Mouse (Mus musculus): ENCODE measurements around the gene Crp.

The Crp gene

GRCm38 (mm10) chr1:172697844-172698243, at the start of gene Crp:
Crp (plus strand) TSS chr1:172698055.
- DNase-seq: no peak

- DNase-seq: no peak
These were observed 48.5 kb upstream of the Crp start for GRCm38 (mm10) chr1:172649396-172649795.

- peak; percentile 21 for DNase-seq
These were observed 47.2 kb upstream of the Crp start for GRCm38 (mm10) chr1:172650519-172651287.

- DNase-seq: no peak
These were observed 46.4 kb upstream of the Crp start for GRCm38 (mm10) chr1:172651288-172651987.

DNA sequence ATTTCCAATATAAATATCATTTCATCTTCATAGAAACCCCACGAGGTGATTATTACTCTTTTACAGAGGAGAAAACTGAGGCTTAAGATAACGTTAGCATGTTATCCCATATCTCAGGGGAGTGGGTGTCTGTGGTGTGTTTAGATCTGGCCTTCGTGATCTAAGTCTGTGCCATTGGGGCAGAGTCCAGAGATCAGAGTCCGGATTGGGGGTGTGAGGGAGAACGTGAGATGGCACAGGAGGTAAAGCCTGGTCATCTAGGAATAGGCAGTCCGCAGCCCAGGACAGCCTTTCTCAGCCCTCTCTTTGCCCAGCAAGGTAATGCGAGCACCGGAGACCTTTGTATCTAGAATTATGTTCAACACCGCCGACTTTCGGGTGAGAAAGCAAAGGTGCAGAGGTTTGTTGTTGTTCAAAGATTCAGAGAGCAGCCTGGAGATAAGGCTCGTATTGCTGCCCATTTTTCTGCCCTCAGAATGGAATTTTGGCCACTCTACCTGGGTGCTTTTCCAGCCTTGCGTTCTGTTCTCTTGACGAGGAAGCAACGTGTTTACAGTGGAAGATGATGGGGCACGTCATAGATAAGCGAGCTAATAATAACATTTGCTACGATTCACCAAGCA, 45.7 kb upstream of the Crp start:
- no peak for DNase-seq

DNA sequence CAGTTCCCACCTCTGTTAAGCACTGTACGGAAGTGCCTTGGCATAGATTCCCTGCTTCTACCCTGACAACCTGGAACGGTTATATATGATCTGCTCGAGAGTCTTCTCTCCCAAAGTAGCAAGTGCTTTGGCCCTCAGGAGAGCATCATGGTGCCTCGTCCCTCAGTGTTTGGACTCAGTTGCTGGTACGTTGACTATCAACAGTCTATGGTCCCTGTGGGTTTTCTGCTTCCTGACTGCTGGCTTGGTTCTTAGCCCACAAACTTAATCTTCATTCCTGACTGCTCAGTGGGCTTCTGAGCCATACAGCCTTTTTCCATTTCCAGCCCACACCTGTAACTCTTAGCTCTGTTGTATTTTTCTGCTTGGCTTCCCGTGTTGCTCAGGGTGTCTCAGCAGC, 44.0 kb upstream of the Crp start:
- DNase-seq: no peak

GRCm38 (mm10) chr1:172657266-172657665, 40.6 kb upstream of the Crp start:
- DNase-seq: no peak

DNA sequence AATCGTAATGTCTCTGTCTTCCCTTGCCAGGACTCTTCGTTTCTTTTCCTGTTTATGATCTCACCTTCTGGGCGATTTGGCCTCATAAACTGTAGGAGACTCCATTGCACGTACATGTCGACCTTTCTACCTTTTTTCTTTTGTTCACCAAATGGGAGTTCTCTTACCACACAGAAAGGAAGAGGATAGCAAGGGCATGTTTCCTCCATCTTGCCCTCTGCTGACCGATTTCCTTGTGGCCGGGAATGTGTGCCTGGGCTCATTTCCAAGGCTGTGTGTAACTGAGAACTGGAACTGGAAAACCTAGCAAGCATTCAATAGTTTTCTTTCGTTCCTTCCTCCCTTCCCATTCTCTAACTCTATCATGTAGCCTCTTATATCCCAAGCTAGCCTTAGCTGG, 38.2 kb upstream of the Crp start:
- DNase-seq: no peak

- no peak for DNase-seq
These were observed 32.4 kb upstream of the Crp start for GRCm38 (mm10) chr1:172665457-172665856.

- no peak for DNase-seq
These were observed 30.3 kb upstream of the Crp start for GRCm38 (mm10) chr1:172667597-172667996.

- DNase-seq: no peak
These were observed 27.1 kb upstream of the Crp start for GRCm38 (mm10) chr1:172670716-172671115.

GRCm38 (mm10) chr1:172680742-172681141, 17.1 kb upstream of the Crp start:
- DNase-seq: no peak

GRCm38 (mm10) chr1:172683551-172683950, 14.3 kb upstream of the Crp start:
- DNase-seq: no peak

GRCm38 (mm10) chr1:172683957-172684356, 13.9 kb upstream of the Crp start:
- no peak for DNase-seq

GRCm38 (mm10) chr1:172685178-172685577, 12.7 kb upstream of the Crp start:
- DNase-seq: no peak

DNA sequence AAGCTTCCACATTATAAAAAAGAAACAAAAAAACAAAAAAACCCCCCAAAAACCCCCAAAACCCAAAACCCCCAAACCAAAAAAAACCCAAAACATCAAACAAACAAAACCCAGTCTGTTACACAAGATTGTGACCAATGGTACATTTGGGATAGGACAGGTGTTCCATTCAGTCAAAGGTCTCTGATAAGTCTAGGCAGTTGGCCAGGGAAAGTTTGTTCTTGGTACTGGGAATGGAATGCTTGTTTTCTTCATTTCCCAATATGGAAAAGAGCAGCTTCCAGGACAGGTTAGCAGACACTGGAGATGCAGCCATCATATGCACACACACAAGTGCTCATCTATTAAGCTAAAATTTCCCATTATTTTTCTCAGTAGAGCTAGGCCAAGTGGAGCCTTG, 433 bp upstream of the Crp start:
- no peak for DNase-seq

DNA sequence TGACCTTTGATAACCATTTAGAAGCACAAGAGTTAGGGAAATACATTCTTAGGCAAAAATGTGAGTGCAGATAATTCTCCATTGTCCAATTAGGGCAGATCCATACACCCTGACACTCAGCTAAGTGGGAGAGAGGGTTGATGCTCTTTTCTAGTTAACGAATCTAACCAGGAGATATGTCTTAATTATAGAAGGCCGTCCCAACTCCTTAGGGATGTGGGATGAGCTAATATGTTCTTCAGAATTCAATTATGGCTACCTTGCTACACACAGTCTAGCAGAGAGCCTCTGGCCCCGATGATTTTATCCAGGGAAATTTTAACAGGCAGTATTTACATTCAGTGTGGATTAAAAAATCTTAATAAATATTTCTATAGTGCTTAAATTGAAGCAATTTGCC, 3.0 kb downstream of the Crp start:
- DNase-seq: no peak

DNA sequence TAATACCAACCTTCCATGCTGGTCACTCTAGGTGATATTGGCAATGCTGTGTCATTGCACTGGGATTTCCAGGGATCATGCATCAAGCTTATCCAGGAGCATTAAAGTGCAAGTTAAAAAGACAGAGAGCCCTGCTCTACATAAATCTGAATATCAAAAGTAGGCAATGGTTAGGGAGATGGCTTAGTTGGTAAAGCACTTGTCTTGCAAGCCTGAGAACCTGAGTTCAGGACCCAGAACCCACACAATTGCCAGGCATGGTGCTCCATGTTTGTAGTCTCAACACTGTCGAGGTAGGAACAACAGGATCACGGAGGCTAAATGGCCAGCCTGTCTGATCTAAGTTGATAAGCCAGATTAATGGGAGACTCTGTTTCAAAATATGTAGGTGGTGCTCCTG, 3.5 kb downstream of the Crp start:
- DNase-seq: no peak

- no peak for DNase-seq
These were observed 4.0 kb downstream of the Crp start for GRCm38 (mm10) chr1:172701901-172702300.

DNA sequence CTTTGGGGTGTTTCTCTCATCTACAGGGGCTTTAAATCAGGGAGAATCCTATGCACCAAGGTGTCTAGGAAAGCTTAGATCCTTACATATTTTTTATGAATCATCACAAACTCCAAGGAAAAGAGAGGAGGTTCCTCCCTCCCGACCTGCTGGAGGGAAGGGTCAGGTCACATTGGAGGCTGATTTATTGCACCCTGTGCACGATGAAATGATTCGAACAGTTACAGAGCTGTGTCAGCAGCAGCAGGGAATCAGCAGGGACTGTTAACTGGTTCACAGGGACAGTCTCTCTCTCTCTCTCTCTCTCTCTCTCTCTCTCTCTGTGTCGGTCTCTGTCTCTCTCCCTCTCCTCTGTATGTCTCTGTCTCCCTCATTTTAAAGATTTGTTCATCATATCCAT, 6.9 kb downstream of the Crp start:
- DNase-seq: no peak

DNA sequence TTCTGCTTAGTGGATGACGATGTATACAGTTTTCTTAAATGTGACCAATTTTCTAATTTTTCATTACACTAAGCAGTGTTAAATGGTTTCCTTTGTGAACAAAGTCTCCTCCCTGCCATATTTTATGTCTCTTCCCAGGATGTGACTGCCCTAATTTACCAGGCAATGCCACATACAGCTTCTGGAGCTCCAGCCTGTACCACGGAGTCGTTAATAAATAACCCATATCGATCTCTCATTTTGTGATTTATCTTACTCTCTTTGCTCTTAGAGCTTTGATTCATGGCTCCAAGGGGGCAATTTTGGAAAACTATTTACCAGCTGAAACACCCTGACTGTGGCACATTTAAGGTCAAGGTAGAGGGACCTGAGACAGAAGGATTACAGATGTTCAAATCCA, 8.4 kb downstream of the Crp start:
- no peak for DNase-seq

DNA sequence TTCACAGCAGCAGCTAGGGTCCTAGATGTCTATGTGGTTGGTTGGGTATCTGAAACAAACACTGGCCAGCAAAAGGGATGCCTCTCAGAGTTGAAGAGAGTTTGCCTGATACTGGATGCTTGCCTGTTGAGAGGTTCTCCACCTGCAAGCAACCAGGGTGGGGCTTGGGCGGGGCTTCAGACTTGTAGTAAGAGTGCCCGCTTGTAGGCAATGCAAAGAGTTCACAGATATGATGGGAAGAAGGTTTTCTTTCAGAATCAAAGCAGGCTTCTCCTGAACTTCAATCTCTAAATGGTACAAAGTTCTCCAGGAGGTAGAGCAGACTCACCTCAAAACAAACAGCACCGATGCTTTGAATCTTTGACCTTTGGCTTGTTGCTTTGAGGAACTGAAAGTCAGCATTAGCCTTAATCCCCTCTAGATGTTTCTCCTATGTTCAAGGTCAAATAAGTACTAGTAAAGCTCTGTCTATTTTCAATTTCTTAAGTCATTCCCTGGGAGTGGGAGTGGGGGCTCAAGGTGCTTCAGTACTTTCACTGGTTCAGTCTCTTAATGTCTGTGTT, 12.0 kb downstream of the Crp start:
- DNase-seq: no peak

DNA sequence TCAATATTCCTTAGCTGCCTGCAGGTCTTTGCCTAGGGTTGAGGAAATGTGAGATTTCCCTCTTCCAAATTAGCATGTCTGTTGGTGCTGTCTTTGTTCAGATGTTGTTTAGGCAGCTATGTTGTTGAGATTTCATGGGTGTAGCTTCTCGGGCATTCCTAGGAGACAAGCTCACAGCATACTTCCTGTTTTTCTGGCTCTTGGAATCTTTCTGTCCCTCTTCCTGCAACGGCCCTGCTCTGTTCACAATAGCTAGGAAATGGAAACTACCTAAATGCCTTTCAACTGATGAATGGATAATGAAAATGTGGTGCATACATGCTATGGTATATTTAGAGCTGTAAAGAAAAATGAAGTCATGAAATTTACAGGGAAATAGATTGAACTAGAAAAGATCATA, 13.5 kb downstream of the Crp start:
- no peak for DNase-seq

DNA sequence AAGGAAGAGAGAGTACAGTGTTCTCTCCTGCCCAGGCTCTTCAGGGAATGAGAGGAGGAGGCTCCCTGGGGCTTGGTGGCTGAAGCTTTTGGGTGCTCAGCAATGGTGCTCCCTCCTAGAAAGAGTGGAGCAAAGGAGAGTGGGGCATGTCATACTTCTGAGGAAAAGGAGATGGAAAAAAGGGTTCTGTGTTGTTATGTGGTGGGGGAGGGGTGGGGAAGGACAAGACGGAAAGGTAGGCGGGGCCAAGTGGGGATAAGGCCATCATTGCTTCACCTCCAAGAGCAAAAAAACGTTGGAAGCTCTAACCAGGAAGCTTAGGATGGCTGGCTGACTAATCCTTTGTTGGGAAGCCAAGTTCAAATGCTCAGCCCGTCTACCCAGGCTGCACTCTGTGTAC, 14.1 kb downstream of the Crp start:
- DNase-seq: no peak

Measured in thymus, postnatal 14 days (tissue).